Mouse (Mus musculus) kidney, postnatal 10 days (tissue): ENCODE results near the gene Eif3j1.
A peak's percentile ranks its signal among the peaks of the same experiment; 100 is the strongest.
"Not testable (repeated sequence)": the region's sequence is repeated elsewhere in the genome, so short reads cannot be mapped to it uniquely, and the experiment has no call there.

Experiments used
- DNase-seq: peaks from one replicate; pipeline ENCODE4 v3.0.0; 2021; ENCODE audit warnings: mixed read lengths

Eif3j1 gene

DNA sequence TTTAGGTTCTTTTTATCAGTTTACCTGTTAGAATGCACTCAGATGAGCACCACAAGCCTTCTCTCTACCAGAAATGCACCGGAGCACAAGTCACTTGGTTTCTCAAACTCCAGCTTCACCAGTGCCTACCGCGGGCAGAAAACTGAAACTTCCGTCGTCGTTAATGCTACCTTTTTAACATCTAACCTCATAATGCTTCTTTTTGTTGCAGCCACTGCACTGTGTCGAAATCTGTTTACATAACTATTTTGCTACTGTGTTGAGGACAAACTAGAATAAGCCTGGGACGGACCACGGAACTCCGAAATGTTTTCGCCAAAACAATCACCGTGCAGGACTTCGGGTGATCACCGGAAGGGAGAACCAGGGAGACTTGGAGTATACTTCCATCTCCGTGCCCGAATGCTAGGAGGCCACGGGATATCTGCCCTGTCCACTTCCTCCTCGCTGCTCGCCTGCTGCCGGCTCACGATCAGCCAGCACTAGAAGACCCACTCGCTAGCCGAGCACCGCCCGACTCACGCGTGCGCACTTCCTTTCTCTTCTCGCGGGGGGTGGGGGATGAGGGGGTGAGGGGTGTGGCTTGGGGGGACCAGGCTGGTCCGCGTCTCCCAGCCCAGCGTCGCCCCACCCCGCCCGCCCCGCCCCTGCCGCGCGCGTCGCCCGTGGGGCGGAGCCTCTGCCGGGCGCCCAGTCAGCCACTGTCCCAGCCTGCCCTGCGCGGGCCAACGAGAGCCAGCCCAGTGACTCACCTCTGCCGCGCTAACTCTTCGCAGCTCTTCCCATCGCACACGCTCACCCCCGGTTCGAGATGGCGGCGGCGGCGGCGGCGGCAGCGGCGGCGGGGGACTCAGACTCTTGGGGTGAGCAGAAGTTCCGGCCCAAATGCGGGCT is at the start of gene Eif3j1:
Gene Eif3j1 (plus strand): TSS at position 685 of the 894 bp plus-strand sequence.
- DNase-seq: peak; percentile 94

DNA sequence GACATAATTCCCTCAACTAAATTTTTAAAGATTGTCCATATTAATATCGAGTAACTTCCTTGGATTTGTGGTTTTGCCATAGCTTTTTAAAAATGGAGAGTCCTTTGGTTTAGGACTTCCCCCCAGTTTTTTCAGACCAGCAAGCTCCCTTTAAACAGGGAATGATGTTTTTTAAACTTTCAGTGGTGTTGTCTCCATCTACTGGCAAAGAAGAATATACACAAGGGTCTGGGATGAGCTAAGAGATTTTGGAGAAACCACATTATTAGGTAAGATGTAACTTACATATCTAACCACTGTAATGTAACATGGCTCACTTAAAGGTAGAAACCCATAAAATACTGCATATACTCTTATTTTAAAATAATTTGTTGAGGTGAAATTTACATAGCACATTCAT is 32.6 kb upstream of the Eif3j1 start:
- DNase-seq: no peak

GRCm38 (mm10) chr2:122008832-122009231 is 19.5 kb upstream of the Eif3j1 start:
- no peak for DNase-seq

DNA sequence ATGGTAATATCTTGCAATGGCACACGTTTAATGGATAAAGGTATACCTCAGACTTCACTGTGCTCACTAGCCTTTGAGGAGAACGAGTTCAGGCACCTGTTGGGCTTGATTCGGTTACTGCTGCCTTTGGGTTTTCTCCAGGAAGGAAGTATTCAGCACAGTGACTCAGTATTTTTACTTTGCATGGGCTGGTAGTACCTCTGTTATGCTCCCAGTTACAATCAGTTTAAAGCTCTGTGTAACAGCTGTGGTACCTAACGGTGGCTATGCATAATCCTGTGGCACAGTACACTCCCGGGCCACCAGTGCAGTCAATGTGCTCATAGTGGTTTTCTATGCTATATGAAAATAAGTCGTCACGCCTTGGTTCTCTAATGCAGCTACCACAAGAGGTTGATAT is 16.9 kb upstream of the Eif3j1 start:
- no peak for DNase-seq

DNA sequence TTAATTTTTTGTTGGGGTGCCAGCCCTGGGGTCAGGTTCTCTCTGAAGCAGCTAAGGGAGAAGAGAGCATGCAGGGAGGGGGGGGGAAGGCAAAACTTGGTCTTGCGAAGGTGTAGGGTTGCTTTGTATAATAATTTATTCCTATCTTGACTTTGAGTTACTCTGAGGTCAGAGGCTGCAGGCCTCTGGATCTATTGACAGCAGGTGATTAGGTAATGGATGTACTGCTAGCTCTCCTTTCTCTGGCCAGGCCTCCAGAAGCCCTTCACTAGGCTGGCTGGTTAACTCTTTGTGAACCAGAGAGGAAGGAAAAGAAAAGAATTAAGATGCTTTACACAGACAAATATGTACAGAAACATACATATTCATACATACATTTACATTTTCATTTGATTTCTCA is 9.6 kb upstream of the Eif3j1 start:
- no peak for DNase-seq

GRCm38 (mm10) chr2:122022284-122022683 is 6.1 kb upstream of the Eif3j1 start:
- DNase-seq: no peak

GRCm38 (mm10) chr2:122027091-122027490 is 1.3 kb upstream of the Eif3j1 start:
- peak; percentile 9 for DNase-seq

DNA sequence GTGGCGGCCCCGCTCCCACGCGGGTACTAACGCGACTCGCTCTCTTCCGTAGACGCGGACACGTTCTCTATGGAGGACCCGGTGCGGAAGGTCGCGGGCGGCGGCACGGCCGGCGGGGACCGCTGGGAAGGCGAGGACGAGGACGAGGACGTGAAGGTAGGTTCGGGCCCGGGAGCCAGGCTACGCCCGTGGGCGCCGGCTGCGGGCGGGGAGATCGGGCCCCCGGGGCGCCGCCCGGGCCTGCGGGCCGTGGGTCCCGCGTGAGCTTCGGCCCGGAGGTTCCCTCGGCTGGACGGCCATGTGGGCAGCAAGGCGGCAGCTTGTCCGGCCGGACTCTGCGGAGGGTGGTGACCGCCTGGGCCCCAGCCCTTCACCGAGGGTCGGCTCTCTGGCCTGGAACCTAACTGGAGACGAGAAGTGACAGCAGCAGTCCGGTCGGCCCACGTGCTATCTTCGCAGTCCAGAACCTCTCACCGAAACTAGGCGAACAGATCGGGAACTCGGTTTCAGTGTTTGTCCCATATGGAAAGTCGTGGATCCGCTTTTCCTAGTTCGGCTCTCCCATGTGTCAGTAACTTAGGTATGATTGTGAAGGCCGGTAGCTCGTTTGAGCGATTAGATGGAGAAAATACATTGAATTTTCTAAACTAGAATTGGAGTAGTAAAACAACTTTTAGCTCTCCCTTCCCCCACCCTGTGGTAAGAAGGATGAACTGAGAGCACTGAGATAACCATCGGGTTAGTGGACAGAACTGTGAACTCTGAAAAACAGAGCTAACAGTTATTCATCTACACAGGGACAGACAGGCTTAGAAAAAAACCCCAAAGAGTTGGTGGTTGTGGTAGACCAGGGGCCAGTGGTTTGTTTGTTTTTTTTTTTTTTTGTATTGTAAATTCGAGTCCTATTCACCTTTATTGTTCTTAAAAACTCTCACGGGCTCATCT is 682 bp downstream of the Eif3j1 start:
- peak; percentile 65 for DNase-seq

DNA sequence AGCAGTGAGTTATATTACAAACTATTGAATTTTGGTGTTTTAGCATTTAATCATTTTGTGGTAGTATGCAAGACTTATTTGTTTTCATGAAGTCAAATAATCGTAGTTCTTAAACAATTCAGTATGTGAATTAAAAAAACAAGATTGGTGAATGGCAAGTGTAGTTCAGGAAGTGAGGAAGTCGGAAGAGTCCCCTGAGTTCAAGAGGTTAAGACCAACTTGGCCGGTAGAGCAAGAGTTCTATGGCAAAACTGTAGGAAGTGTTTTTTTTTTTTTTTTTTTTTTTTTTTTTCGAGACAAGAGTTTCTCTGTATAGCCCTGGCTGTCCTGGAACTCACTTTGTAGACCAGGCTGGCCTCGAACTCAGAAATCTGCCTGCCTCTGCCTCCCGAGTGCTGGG is 3.6 kb downstream of the Eif3j1 start:
- DNase-seq: no peak

GRCm38 (mm10) chr2:122036064-122036463 is 7.7 kb downstream of the Eif3j1 start:
- no peak for DNase-seq

- DNase-seq: no peak
Observed at GRCm38 (mm10) chr2:122043926-122044325, 15.6 kb downstream of the Eif3j1 start.

DNA sequence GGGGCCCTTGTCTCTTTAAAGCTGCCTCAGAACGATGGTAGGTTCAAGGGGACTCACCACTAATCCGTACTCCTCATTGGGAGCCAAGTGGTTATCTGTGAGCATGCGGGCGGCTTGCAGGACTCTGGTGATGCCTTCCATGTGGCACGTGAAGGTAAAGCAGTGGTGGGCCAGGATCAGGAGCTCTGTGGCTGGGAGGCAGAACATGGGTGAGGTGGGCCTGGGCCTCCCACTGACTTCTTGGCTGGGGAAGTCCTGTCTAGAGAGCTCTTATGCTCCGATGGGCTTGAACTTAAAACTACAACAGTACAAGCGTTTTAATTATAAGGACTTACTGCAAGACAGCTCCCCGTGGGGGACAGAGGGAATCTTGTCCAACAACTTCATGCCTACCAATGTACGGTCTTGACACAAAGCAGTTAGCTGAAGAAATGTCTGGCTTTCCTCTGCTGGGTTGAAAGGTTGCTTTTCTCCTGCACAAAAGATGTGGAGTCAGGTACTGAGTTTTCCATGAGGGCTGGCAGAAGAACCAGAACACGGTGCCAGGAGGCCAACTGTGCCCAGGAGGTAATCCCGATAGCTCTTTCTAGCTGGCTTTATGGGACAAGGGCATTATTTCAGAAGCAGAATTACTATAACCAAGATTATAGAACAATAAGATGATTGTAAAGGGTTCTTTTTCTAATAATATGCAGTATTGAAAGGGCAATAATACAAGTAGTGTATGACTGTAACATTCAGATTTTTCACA is 31.2 kb downstream of the Eif3j1 start:
- no peak for DNase-seq

DNA sequence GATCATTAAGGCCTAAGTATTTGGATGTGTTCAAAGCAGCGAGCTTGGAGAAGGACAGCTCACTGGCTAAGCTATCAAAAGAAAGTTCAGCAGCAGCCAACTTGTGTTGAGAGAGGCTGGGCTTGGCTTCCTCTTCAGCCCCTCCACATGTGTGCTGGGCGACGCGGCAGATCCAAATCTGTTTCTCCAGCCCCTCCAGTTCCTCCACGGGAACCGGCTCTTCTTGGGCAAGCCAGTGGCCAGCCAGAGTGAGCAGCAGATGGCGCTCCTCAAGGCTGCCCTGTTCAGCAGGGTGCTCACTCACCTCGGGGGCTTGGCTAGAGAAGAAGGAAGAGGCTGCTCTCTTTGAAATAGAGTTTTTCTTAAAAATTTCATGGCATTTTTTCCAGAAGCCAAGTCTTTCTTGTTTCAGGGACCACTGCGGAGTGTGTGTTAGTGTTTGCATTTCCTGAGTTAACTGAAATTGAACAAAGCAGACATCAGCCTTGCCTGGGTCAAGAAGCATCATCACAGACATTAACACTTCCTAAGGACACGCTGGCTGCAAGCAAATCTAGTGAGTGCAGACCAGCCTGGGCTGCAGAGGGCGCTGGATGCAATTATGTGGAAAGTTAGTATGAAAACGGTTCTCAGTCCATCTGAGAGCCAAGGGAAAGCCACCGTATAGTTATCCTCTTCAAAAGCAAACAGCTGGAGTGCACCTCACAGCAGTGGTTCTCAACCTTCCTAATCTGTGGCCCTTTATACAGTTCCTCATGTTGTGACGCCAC is 37.0 kb downstream of the Eif3j1 start:
- DNase-seq: peak; percentile 47

DNA sequence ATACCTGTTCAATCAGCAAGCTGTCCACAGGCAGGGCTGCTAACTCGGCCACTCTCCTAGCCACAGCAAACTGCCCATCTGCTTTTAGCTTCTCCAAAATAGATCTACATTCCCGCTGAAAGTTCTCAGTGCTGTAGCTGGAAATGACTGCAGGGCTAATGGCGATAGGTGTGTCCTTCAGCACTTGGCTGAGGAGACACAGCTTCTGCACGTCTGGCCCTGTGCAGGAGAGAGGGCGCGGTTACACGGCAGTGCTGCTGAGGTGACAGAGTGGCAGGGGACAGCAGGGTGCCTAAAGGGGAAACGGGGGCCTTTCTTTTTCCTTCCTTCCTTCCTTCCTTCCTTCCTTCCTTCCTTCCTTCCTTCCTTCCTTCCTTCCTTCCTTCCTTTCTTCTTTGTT is 37.9 kb downstream of the Eif3j1 start:
- DNase-seq: no peak

DNA sequence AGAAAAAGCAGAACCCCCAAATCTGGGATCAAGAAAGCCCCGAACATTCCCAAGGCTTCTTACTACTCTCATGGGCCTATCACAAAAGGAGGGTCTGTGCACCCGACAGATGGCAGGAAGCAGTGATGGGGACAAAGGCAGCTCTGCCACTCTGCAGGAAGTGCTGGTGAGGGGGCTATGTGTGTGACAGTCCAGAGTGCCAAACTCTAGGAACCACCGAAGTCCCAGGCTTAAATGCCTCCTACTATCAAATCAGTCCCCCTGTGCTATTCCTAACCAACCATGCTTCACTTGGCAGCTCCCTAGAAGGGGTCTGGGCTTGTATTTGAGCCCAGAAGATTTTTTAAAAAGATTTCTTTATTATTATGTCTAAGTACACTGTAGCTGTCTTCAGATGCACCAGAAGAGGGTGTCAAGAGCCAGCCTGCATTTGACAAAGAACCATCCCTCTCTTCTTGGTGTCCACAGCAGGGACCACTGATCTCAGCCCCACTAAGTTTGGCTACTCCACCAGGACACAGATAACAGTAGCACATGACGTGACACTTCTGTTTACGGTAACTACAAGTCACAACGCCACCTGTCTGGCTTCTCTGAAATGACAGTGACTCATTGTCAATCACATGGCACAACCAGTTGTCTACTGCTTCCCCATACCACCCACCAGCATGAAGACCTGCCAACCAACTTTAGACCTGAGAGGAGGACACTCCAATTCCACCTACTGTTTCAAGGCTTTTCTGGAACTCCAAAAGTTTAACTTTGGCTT is 41.0 kb downstream of the Eif3j1 start:
- DNase-seq: no peak

DNA sequence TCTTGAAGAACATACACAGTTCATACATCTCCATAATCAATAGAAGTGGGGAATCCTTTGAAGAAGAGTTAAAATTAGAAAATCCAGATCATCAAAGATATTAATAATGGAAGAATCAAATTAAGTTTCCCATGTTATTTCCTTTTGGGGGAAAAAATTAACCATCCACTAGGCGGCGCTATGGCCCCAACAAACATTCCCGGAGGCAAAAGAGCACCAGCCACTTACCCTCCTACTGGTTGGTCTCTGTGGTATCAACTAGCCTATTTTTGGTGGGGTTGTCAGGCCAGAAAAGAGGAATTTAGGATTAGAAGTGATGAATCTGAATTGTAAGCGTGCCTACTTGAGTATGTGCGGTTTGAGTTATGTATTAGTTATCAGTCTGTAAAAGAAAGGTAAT is 41.6 kb downstream of the Eif3j1 start:
- peak; percentile 75 for DNase-seq

DNA sequence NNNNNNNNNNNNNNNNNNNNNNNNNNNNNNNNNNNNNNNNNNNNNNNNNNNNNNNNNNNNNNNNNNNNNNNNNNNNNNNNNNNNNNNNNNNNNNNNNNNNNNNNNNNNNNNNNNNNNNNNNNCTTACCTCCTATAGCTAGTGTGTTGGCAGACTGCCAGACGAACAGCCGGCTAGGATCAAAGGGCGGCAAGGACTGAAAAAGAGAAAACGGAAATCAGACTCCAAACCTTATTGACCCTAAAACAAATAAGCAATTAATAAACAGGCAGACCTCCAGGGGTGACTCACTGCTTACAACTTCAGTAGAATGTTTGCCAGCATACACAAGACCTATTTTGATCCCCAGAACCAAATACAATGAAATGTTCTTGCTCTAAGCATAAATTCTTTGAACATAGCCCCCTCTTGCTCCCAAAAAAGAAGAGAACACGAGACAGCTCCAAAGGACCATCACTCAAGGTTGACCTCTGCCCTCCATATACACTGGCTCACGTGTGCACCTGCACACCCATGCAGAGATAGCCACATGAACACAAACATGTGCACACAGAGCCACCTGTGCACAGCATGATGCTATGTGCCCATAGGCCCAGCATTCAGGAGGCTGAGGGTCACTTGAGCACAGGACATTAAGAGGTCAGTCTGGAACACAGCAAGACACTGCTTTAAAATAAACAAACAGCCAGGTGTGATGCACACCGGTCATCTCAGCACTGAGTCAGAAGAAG is 53.5 kb downstream of the Eif3j1 start:
- peak; percentile 68 for DNase-seq

- peak; percentile 43 for DNase-seq
Observed at GRCm38 (mm10) chr2:122086446-122086845, 58.1 kb downstream of the Eif3j1 start.

- DNase-seq: no peak
Observed at GRCm38 (mm10) chr2:122093844-122094243, 65.5 kb downstream of the Eif3j1 start.

GRCm38 (mm10) chr2:122097686-122098085 is 69.3 kb downstream of the Eif3j1 start:
- DNase-seq: not testable (repeated sequence)

- DNase-seq: peak; percentile 28
Observed at GRCm38 (mm10) chr2:122102070-122102469, 73.7 kb downstream of the Eif3j1 start.
